12 mouse cellular contexts compared by ENCODE assay signal in the genomic region with DNA sequence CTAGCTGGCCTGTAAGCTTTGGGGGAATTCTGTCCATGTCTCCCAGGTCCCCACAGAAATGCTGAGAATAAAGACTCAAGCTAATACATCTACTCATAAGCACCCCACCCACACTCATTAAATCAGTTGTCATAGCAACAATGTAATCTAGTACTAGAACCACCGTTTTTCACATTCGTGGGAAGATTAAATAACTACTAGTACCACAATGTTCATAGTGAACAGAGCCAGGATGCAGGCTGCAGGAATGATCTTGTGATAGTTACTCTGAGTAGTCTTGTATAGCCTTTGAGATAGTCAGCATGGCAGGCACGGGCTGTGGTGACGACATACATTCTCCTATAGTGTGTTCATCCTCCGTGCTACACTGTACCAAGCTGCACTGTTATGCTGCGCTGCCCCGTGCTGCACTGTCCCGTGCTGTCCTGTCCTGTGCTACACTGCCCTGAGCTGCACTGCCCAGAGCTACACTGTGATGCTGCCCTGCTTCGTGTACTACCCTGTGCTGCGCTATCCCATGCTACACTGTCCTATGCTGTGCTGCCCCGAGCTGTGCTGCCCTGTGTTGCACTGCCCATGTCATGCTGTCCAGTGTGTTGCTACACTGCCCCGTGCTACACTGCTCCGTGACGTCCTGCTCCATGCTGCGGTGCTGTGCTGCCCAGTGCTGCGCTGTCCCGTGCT.
DNase-seq lines count a peak whose midpoint lies in the region; ATAC-seq and TF ChIP-seq lines count a peak whose summit lies in the region.
"Had no signal": no experiment of that assay in that cellular context is flagged by ENCODE, and none has a peak within 500 bp of the region (broad histone marks: within the 10 kb centered on the region; RNA-seq: fewer than 3 reads in every experiment).

No protein-coding gene starts in this region.

- H3K9me3 ChIP-seq in lung, embryonic 14.5 days (ENCODE audit: low read depth, low read length): no peaks in the 10 kb centered on the region
- no peaks in the 10 kb centered on the region for H3K9me3 ChIP-seq in forebrain, postnatal 0 days (ENCODE audit: low read length)
- H3K9me3 ChIP-seq in midbrain, embryonic 15.5 days: no peaks in the 10 kb centered on the region
- H3K9me3 ChIP-seq: liver, embryonic 13.5 days had no signal

- TF ChIP-seq CTCF in lung, embryonic 14.5 days (IDR thresholded peaks at IDR 0.05; ENCODE audit: low read depth): no peak
- TF ChIP-seq CTCF in forebrain, postnatal 0 days (IDR thresholded peaks at IDR 0.05; ENCODE audit: low read depth): no peak

- WGBS in lung, embryonic 14.5 days: 91% methylated on average over 17 of the region's 17 CpGs
- 83% methylated on average over 17 of the region's 17 CpGs for WGBS in forebrain, postnatal 0 days
- WGBS in midbrain, embryonic 15.5 days: 86% methylated on average over 17 of the region's 17 CpGs

- H3K4me2 ChIP-seq in lung, embryonic 14.5 days: no peak overlapping the region
- no peak overlapping the region for H3K4me2 ChIP-seq in forebrain, postnatal 0 days (ENCODE audit: low read depth)
- H3K4me2 ChIP-seq in midbrain, embryonic 15.5 days: no peak overlapping the region
- H3K4me2 ChIP-seq: liver, embryonic 13.5 days had no signal

- H3K9ac ChIP-seq in lung, embryonic 14.5 days: no peak overlapping the region
- H3K9ac ChIP-seq in forebrain, postnatal 0 days: no peak overlapping the region
- H3K9ac ChIP-seq in midbrain, embryonic 15.5 days: no peak overlapping the region
- H3K9ac ChIP-seq: liver, embryonic 13.5 days had no signal

- H3K27me3 ChIP-seq in lung, embryonic 14.5 days (ENCODE audit: insufficient read depth, low read length): no peaks in the 10 kb centered on the region
- H3K27me3 ChIP-seq in forebrain, postnatal 0 days (ENCODE audit: insufficient read depth, low read length): no peaks in the 10 kb centered on the region
- no peaks in the 10 kb centered on the region for H3K27me3 ChIP-seq in midbrain, embryonic 15.5 days (replicated peaks)
- H3K27me3 ChIP-seq: liver, embryonic 13.5 days had no signal

- H3K4me3 ChIP-seq in lung, embryonic 14.5 days (ENCODE audit: low read depth, low read length): no peak overlapping the region
- H3K4me3 ChIP-seq in forebrain, postnatal 0 days (ENCODE audit: low read depth, low read length): no peak overlapping the region
- no peak overlapping the region for H3K4me3 ChIP-seq in midbrain, embryonic 15.5 days
- H3K4me3 ChIP-seq: liver, embryonic 13.5 days had no signal

- no peaks in the 10 kb centered on the region for H3K36me3 ChIP-seq in lung, embryonic 14.5 days (ENCODE audit: insufficient read depth)
- H3K36me3 ChIP-seq in forebrain, postnatal 0 days (ENCODE audit: insufficient read depth): no peaks in the 10 kb centered on the region
- H3K36me3 ChIP-seq in midbrain, embryonic 15.5 days (replicated peaks): no peaks in the 10 kb centered on the region
- H3K36me3 ChIP-seq: liver, embryonic 13.5 days had no signal

- no peak overlapping the region for H3K27ac ChIP-seq in lung, embryonic 14.5 days (ENCODE audit: low read depth)
- H3K27ac ChIP-seq in forebrain, postnatal 0 days (ENCODE audit: low read depth, low read length): no peak overlapping the region
- H3K27ac ChIP-seq in midbrain, embryonic 15.5 days: no peak overlapping the region
- H3K27ac ChIP-seq: kidney, postnatal 0 days; liver, embryonic 13.5 days had no signal

- peak; percentile 7 to 32 for DNase-seq in frontal cortex, adult 2 months (ENCODE audit: extremely low spot score in 1 of 2, low spot score in 1 of 2)
- no peak for DNase-seq in frontal cortex, postnatal 25 days (ENCODE audit: low spot score in 2 of 2)
- no peak for DNase-seq in lung, embryonic 14.5 days
- DNase-seq in lung, postnatal 25 days (ENCODE audit: low spot score): no peak
- DNase-seq in forebrain, postnatal 0 days: peak; percentile 34
- DNase-seq in cerebellum, postnatal 14 days: no peak
- no peak for DNase-seq in ovary, adult 18-20 months (ENCODE audit: low spot score)
- DNase-seq: liver, embryonic 13.5 days; right cerebral cortex, postnatal 4 days; thymus, adult 18-20 months had no signal

- no peaks in the 10 kb centered on the region for H3K4me1 ChIP-seq in lung, embryonic 14.5 days (ENCODE audit: insufficient read depth)
- H3K4me1 ChIP-seq in forebrain, postnatal 0 days (ENCODE audit: insufficient read depth): 0 out of 2 replicates have a peak, but pooled peaks cover 5% of the 10 kb centered on the region
- H3K4me1 ChIP-seq in midbrain, embryonic 15.5 days: peaks cover 5% of the 10 kb centered on the region; the same call in 1 of the 2 replicates
- H3K4me1 ChIP-seq: liver, embryonic 13.5 days had no signal

- 0 out of 2 replicates have a peak, but pooled peaks have one; percentile 14 for ATAC-seq in lung, embryonic 14.5 days (ENCODE audit: insufficient read depth)
- peak; percentile 36 for ATAC-seq in forebrain, postnatal 0 days
- ATAC-seq in midbrain, embryonic 15.5 days (replicated peaks): peak; percentile 70

Comparison
In these comparisons a context has a peak if more than half of its experiments do, and no peak if none do; other contexts are left out.
1. DNase-seq: peak in frontal cortex, adult 2 months (2 of 2) and forebrain, postnatal 0 days (single experiment); none in frontal cortex, postnatal 25 days (0 of 2), lung, embryonic 14.5 days (single experiment), lung, postnatal 25 days (single experiment), cerebellum, postnatal 14 days (0 of 2) and ovary, adult 18-20 months (single experiment).
2. ATAC-seq: peak in every context shown above with its lines; median percentile 70 in midbrain, embryonic 15.5 days; 36 in forebrain, postnatal 0 days; 14 in lung, embryonic 14.5 days.